ENCODE assay signal across 9 mouse cellular contexts in the genomic region with DNA sequence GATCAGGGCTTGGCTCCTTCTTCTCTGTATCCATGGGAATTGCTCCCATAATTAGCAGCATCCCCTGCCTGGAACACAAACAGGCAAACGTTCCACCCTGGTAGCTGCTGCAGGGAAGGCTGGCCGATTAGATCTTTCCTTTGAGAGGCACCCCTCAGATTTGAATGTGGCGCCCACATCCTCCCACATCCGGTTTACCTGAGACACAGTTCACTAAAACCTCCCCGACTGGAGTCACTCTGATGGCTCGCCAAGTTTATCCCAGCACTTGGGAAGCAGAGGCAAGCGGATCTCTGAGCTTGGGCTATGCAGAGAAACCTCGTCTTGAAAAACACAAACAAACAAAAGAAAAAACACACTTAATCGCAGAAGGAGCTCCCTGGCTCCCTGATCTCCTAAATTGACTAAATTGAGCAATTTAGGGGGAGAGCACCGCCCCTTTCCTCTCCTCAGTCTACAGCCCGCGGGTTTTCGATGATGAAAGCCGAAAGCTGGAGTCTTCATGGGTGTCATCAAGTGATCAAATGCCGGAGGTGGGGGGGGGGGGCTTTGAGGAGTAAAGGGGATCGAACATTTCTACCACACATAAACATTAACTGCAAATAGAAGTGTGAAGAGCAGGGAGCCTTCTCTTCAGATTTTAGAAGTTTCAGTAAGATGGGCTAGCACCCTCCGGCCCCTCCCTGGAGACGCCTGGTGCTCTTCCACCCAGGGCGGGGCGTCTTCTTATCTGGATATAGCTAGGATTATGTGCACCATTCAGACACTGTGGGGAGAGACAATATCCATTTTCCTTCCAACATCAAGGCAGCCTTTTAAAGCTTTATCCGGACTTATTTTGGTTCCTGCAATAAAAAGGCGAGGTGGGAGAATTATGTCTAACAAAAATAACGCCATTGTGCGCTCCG. TPM values are rescaled to one million over a fixed set of nuclear protein-coding genes. Genes with fewer than 3 reads are reported as not detected.
DNase-seq lines count a peak whose midpoint lies in the region; ATAC-seq lines count a peak whose summit lies in the region.
"Had no signal": no experiment of that assay in that cellular context is flagged by ENCODE, and none has a peak within 500 bp of the region (broad histone marks: within the 10 kb centered on the region; RNA-seq: fewer than 3 reads in every experiment).

No protein-coding gene starts in this region.

- no peak overlapping the region for H3K9ac ChIP-seq in hindbrain, embryonic 13.5 days
- H3K9ac ChIP-seq in hindbrain, embryonic 16.5 days (ENCODE audit: low read depth, low read length) = no peak overlapping the region
- no peak overlapping the region for H3K9ac ChIP-seq in embryonic facial prominence, embryonic 15.5 days
- peak overlapping the region; percentile 9; the same call in 1 of the 2 replicates for H3K9ac ChIP-seq in liver, embryonic 13.5 days

- peaks cover 5% of the 10 kb centered on the region; the same call in 1 of the 2 replicates for H3K27me3 ChIP-seq in hindbrain, embryonic 13.5 days
- H3K27me3 ChIP-seq in hindbrain, embryonic 16.5 days (replicated peaks; ENCODE audit: control insufficient read depth, insufficient read depth, low read length) = no peaks in the 10 kb centered on the region
- H3K27me3 ChIP-seq in embryonic facial prominence, embryonic 15.5 days = no peaks in the 10 kb centered on the region
- H3K27me3 ChIP-seq in liver, embryonic 13.5 days = no peaks in the 10 kb centered on the region
- H3K27me3 ChIP-seq: Patski had no signal

- H3K4me1 ChIP-seq in hindbrain, embryonic 13.5 days (replicated peaks) = peaks cover 17% of the 10 kb centered on the region
- H3K4me1 ChIP-seq in hindbrain, embryonic 16.5 days (ENCODE audit: control insufficient read depth, insufficient read depth, low read depth, low read length) = no peaks in the 10 kb centered on the region
- peaks cover 16% of the 10 kb centered on the region for H3K4me1 ChIP-seq in embryonic facial prominence, embryonic 15.5 days
- H3K4me1 ChIP-seq in liver, embryonic 13.5 days (replicated peaks) = peaks cover 26% of the 10 kb centered on the region

- DNase-seq in CD4-positive, CD25-positive, alpha-beta regulatory T cell, adult 2 months (ENCODE audit: low read depth, low spot score) = peak; percentile 60
- no peak for DNase-seq in liver, embryonic 13.5 days
- DNase-seq in natural killer cell, adult 2 months (ENCODE audit: low spot score in 2 of 2) = no peak
- DNase-seq in urinary bladder, adult 2 months (ENCODE audit: low spot score) = no peak
- DNase-seq in gastrocnemius, postnatal 4 days (ENCODE audit: low spot score in 2 of 2) = no peak

- H3K4me3 ChIP-seq in hindbrain, embryonic 13.5 days = no peak overlapping the region
- H3K4me3 ChIP-seq in hindbrain, embryonic 16.5 days (ENCODE audit: low read length) = no peak overlapping the region
- no peak overlapping the region for H3K4me3 ChIP-seq in embryonic facial prominence, embryonic 15.5 days (replicated peaks)
- peak overlapping the region; percentile 11; the same call in 1 of the 2 replicates for H3K4me3 ChIP-seq in liver, embryonic 13.5 days (replicated peaks)

- H3K36me3 ChIP-seq in hindbrain, embryonic 13.5 days = no peaks in the 10 kb centered on the region
- H3K36me3 ChIP-seq in hindbrain, embryonic 16.5 days (ENCODE audit: control insufficient read depth, insufficient read depth, low read length) = no peaks in the 10 kb centered on the region
- no peaks in the 10 kb centered on the region for H3K36me3 ChIP-seq in embryonic facial prominence, embryonic 15.5 days
- H3K36me3 ChIP-seq in liver, embryonic 13.5 days = no peaks in the 10 kb centered on the region

- H3K4me2 ChIP-seq in hindbrain, embryonic 13.5 days = 0 out of 2 replicates have a peak overlapping the region, but pooled peaks have one; percentile 4
- no peak overlapping the region for H3K4me2 ChIP-seq in hindbrain, embryonic 16.5 days (ENCODE audit: low read length)
- H3K4me2 ChIP-seq in embryonic facial prominence, embryonic 15.5 days (replicated peaks) = peak overlapping the region; percentile 13; the same call in 1 of the 2 replicates
- H3K4me2 ChIP-seq in liver, embryonic 13.5 days = peak overlapping the region; percentile 56

- no peak for ATAC-seq in hindbrain, embryonic 13.5 days (ENCODE audit: low FRiP score)
- ATAC-seq in hindbrain, embryonic 16.5 days = no peak
- ATAC-seq in embryonic facial prominence, embryonic 15.5 days (ENCODE audit: insufficient number of reproducible peaks, low FRiP score, low TSS enrichment, low read depth) = no peak
- peak; percentile 78 for ATAC-seq in liver, embryonic 13.5 days (ENCODE audit: low read depth)
- ATAC-seq: Patski had no signal

- H3K27ac ChIP-seq in hindbrain, embryonic 13.5 days = no peak overlapping the region
- H3K27ac ChIP-seq in hindbrain, embryonic 16.5 days (ENCODE audit: low read depth, low read length) = no peak overlapping the region
- no peak overlapping the region; the same call in 1 of the 2 replicates for H3K27ac ChIP-seq in embryonic facial prominence, embryonic 15.5 days (replicated peaks)
- no peak overlapping the region for H3K27ac ChIP-seq in liver, embryonic 13.5 days

- 43% methylated on average over 25 of the region's 25 CpGs for WGBS in hindbrain, embryonic 13.5 days
- 40% methylated on average over 25 of the region's 25 CpGs for WGBS in hindbrain, embryonic 16.5 days
- WGBS in embryonic facial prominence, embryonic 15.5 days = 19% methylated on average over 25 of the region's 25 CpGs
- WGBS in liver, embryonic 13.5 days (ENCODE audit: insufficient replicate concordance) = 18% methylated on average over 25 of the region's 25 CpGs

- no peaks in the 10 kb centered on the region for H3K9me3 ChIP-seq in hindbrain, embryonic 13.5 days
- H3K9me3 ChIP-seq in hindbrain, embryonic 16.5 days (ENCODE audit: control insufficient read depth, low read length) = no peaks in the 10 kb centered on the region
- no peaks in the 10 kb centered on the region for H3K9me3 ChIP-seq in embryonic facial prominence, embryonic 15.5 days (replicated peaks)
- no peaks in the 10 kb centered on the region for H3K9me3 ChIP-seq in liver, embryonic 13.5 days (replicated peaks)

RNA-seq across cellular contexts. Expression of gene Rps6ka1, which starts 59.5 kb away (rescaled TPM):
- polyA plus RNA-seq in hindbrain, embryonic 13.5 days (2015; fragmentation: Nextera tagmentation; extraction: Ambion mirVana) = 20.9 and 23.6 TPM in 2 replicates
- polyA plus RNA-seq in hindbrain, embryonic 16.5 days (2015; fragmentation: Nextera tagmentation; extraction: Ambion mirVana) = 25.7 and 28.2 TPM in 2 replicates
- 37.3 and 38.5 TPM in 2 replicates for polyA plus RNA-seq in embryonic facial prominence, embryonic 15.5 days (2015; fragmentation: Nextera tagmentation; extraction: Ambion mirVana)
- polyA plus RNA-seq in liver, embryonic 13.5 days (2015; fragmentation: Nextera tagmentation; extraction: Ambion mirVana) = 50.3 and 54.2 TPM in 2 replicates
- polyA plus RNA-seq in urinary bladder, adult 2 months (2012; rRNA removed) = 15.9 and 17.9 TPM in 2 replicates
- 1 to 10 TPM; 9.0 to 9.6 TPM for total RNA-seq in gastrocnemius, postnatal 4 days (2021)
